Mouse (Mus musculus) mouse trophoblast stem cell (cell line): ENCODE measurements around the gene Mdm2.
"Not testable (repeated sequence)": the region's sequence is repeated elsewhere in the genome, so short reads cannot be mapped to it uniquely, and the experiment has no call there.

ENCODE experiments used
- in situ Hi-C, 2 experiments: fragments of 300-500 bp; cut with MseI, MboI; formaldehyde crosslinking; loops; 2 replicates in 1 of 2; 3 replicates in 1 of 2; pipeline ENCODE4 v1.15.1; 2025

Mdm2 gene

GRCm38 (mm10) chr10:117732962-117733592 is 22.5 kb upstream of the Mdm2 start:
- in situ Hi-C loops, result no loop called here

GRCm38 (mm10) chr10:117732184-117732583 is 21.6 kb upstream of the Mdm2 start:
- in situ Hi-C loops, result no loop called here

- in situ Hi-C loops, result no loop called here
Observed at GRCm38 (mm10) chr10:117731244-117732101, 20.9 kb upstream of the Mdm2 start.

GRCm38 (mm10) chr10:117730637-117731203 is 20.2 kb upstream of the Mdm2 start:
- in situ Hi-C loops, result no loop called here

GRCm38 (mm10) chr10:117730140-117730539 is 19.6 kb upstream of the Mdm2 start:
- in situ Hi-C loops, result no loop called here

- in situ Hi-C loops, result no loop called here
Observed at GRCm38 (mm10) chr10:117729139-117729814, 18.7 kb upstream of the Mdm2 start.

- in situ Hi-C loops, result no loop called here
Observed at GRCm38 (mm10) chr10:117728574-117728973, 18.0 kb upstream of the Mdm2 start.

- in situ Hi-C loops, result no loop called here
Observed at GRCm38 (mm10) chr10:117727518-117728110, 17.1 kb upstream of the Mdm2 start.

- in situ Hi-C loops, result no loop called here
Observed at GRCm38 (mm10) chr10:117726888-117727385, 16.4 kb upstream of the Mdm2 start.

- in situ Hi-C loops, result no loop called here
Observed at GRCm38 (mm10) chr10:117726350-117726749, 15.8 kb upstream of the Mdm2 start.

- in situ Hi-C loops, result no loop called here
Observed at GRCm38 (mm10) chr10:117725671-117726070, 15.1 kb upstream of the Mdm2 start.

- in situ Hi-C loops, result no loop called here
Observed at GRCm38 (mm10) chr10:117724804-117725361, 14.3 kb upstream of the Mdm2 start.

- in situ Hi-C loops, result no loop called here
Observed at GRCm38 (mm10) chr10:117724136-117724718, 13.7 kb upstream of the Mdm2 start.

GRCm38 (mm10) chr10:117718161-117719119 is 7.9 kb upstream of the Mdm2 start:
- in situ Hi-C loops, result no loop called here

GRCm38 (mm10) chr10:117717583-117717982 is 7.0 kb upstream of the Mdm2 start:
- in situ Hi-C loops, result no loop called here

GRCm38 (mm10) chr10:117716686-117717085 is 6.1 kb upstream of the Mdm2 start:
- in situ Hi-C loops, result no loop called here

GRCm38 (mm10) chr10:117715654-117716053 is 5.1 kb upstream of the Mdm2 start:
- in situ Hi-C loops, result not testable (repeated sequence)

- in situ Hi-C loops, result no loop called here
Observed at GRCm38 (mm10) chr10:117714928-117715500, 4.5 kb upstream of the Mdm2 start.

GRCm38 (mm10) chr10:117714048-117714545 is 3.5 kb upstream of the Mdm2 start:
- in situ Hi-C loops, result no loop called here
